Mouse (Mus musculus) MEL (cell line): ENCODE measurements around the gene Pitpnm3.

ENCODE experiments used
- CHD1 ChIP-seq: IDR thresholded peaks from 2 replicates; pipeline ENCODE4 v1.6.1; 2012; ENCODE audit warnings: low read depth, mild to moderate bottlenecking, inconsistent platforms, low read length, improper control_type of control experiment
- CHD2 ChIP-seq: IDR thresholded peaks from 2 replicates; pipeline ENCODE4 v1.6.1; 2011; ENCODE audit warnings: low read length, improper control_type of control experiment
- CTCF ChIP-seq, 3 experiments: IDR thresholded peaks in 2 of 3; conservative IDR thresholded peaks in 1 of 3; 2 replicates each; pipeline ENCODE4 v1.5.1; 2011 to 2012; ENCODE audit warnings: low read length in 3 of 3, low read depth in 2 of 3, mild to moderate bottlenecking in 2 of 3, improper control_type of control experiment in 1 of 3, inconsistent platforms in 1 of 3, mixed read lengths in 1 of 3, moderate library complexity in 1 of 3; ENCODE audit not compliant: control insufficient read depth in 1 of 3, insufficient read depth in 1 of 3, poor library complexity in 1 of 3, severe bottlenecking in 1 of 3
- ELF1 ChIP-seq: IDR thresholded peaks from 2 replicates; pipeline ENCODE4 v1.6.1; 2014; ENCODE audit warnings: low read depth, mild to moderate bottlenecking, inconsistent platforms, low read length, improper control_type of control experiment, moderate library complexity
- HCFC1 ChIP-seq: IDR thresholded peaks from 2 replicates; pipeline ENCODE4 v1.6.1; 2012; ENCODE audit warnings: low read depth, mild to moderate bottlenecking, inconsistent platforms, low read length, improper control_type of control experiment, moderate library complexity
- MAZ ChIP-seq: IDR thresholded peaks from 2 replicates; pipeline ENCODE4 v1.6.1; 2012; ENCODE audit warnings: low read depth, mild to moderate bottlenecking, inconsistent platforms, low read length, improper control_type of control experiment
- MYC ChIP-seq: IDR thresholded peaks from 2 replicates; pipeline ENCODE4 v1.6.1; 2011; ENCODE audit warnings: low read depth, mild to moderate bottlenecking, low read length, improper control_type of control experiment, moderate library complexity
- NELFE ChIP-seq: IDR thresholded peaks from 2 replicates; pipeline ENCODE4 v1.6.1; 2011; ENCODE audit warnings: low read depth, low read length, improper control_type of control experiment
- NRF1 ChIP-seq: IDR thresholded peaks from 2 replicates; pipeline ENCODE4 v1.6.1; 2014; ENCODE audit warnings: low read depth, mild to moderate bottlenecking, inconsistent platforms, low read length, improper control_type of control experiment, moderate library complexity; ENCODE audit not compliant: poor library complexity, insufficient read depth, severe bottlenecking
- POLR2A ChIP-seq, 2 experiments: IDR thresholded peaks; 2 replicates each; pipeline ENCODE4 v1.6.1; 2011 to 2012; ENCODE audit warnings: low read length in 2 of 2, mild to moderate bottlenecking in 2 of 2, control low read depth in 1 of 2, improper control_type of control experiment in 1 of 2, low read depth in 1 of 2, moderate library complexity in 1 of 2; ENCODE audit not compliant: control insufficient read depth in 1 of 2, insufficient read depth in 1 of 2, poor library complexity in 1 of 2
- POLR2AphosphoS2 ChIP-seq: IDR thresholded peaks from 2 replicates; pipeline ENCODE4 v1.6.1; 2011; ENCODE audit warnings: low read length, improper control_type of control experiment
- ZC3H11A ChIP-seq: IDR thresholded peaks from 2 replicates; pipeline ENCODE4 v1.6.1; 2012; ENCODE audit warnings: low read depth, mild to moderate bottlenecking, inconsistent platforms, low read length, improper control_type of control experiment
- ZMIZ1 ChIP-seq: IDR thresholded peaks from 2 replicates; pipeline ENCODE4 v1.6.1; 2012; ENCODE audit warnings: low read depth, mild to moderate bottlenecking, inconsistent platforms, low read length, improper control_type of control experiment, moderate library complexity

GRCm38 (mm10) chr11:72041290-72041767, 94.2 kb downstream of the Pitpnm3 start:
- TF ChIP-seq NELFE (no peak), CTCF (IDR thresholded peaks at IDR 0.05 in 2 of 3, conservative IDR thresholded peaks at IDR 0.05 in 1 of 3; ENCODE audit: control insufficient read depth in 1 of 3, insufficient read depth in 1 of 3, low read depth in 2 of 3, low read length in 3 of 3, poor library complexity in 1 of 3, severe bottlenecking in 1 of 3) (no peak), HCFC1 (no peak), MYC (peak; percentile 58; the same call in 1 of the 2 replicates), POLR2AphosphoS2 (no peak), ELF1 (no peak), POLR2A (IDR thresholded peaks at IDR 0.05; ENCODE audit: control insufficient read depth in 1 of 2, insufficient read depth in 1 of 2, low read depth in 1 of 2, low read length in 2 of 2, poor library complexity in 1 of 2) (no peak; a peak in 1 of 4 replicates), NRF1 (no peak), CHD2 (no peak), ZMIZ1 (no peak), CHD1 (no peak), ZC3H11A (no peak), MAZ (no peak; the same call in 1 of the 2 replicates)
